Mouse (Mus musculus) hindlimb bud, embryonic 11.5 days (tissue): ENCODE data around the gene Pparg.

Experiments used
- DNase-seq: peaks from one replicate; pipeline ENCODE4 v3.0.0-alpha.2; 2012; ENCODE audit warnings: low read depth, low spot score; ENCODE audit errors: extremely low spot score

Pparg gene

DNA sequence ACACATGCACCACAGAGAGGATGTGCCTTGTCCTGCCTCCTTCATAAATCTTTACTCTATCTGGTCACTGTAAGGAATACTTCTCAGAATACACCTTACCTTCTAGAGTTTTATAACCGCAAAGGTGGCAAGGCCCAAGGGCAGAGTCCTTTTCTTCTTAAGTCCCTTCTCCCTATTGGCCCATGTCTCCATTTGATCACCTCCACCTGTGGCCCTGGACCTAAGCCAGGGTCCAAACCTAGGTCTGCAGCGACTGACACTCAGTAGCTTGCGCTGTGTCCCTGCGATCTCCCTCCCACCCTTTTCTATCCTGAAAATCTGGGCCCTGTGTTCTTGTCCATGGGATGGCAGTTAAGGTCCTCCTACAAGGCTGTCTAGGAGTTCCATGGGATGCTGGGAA, 142.3 kb downstream of the Pparg start:
- no peak for DNase-seq

DNA sequence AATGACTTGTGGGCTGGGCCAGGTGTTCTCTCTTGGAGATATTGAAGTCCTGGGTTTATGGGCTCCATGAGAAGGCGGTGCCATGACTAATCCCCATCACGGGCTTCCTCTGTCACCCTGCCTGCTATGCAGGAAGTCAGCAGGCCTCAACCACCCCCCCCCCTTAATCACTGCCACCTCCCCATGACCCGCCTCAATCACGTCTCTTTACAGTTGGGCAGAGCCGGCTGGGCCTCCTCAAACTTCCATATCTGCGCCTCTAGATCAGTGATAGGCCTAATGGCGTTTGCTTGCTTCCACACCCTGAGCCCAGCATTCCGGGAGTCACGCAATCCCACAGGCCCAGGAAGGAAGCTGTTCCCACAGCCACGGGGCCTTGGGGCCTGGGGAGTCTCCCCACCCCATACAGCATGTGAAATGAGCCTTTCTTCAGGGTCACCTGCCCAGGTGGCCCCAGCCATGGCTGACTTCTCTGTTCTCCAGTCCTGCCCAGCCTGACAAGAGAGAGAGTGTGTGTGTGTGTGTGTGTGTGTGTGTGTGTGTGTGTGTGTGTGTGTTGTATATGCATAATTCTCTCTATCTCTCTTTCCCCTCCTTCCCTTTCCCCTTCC, 142.9 kb downstream of the Pparg start:
- DNase-seq, result no peak

GRCm38 (mm10) chr6:115504160-115504558, 143.4 kb downstream of the Pparg start:
- no peak for DNase-seq

GRCm38 (mm10) chr6:115504915-115505314, 144.2 kb downstream of the Pparg start:
- no peak for DNase-seq

DNA sequence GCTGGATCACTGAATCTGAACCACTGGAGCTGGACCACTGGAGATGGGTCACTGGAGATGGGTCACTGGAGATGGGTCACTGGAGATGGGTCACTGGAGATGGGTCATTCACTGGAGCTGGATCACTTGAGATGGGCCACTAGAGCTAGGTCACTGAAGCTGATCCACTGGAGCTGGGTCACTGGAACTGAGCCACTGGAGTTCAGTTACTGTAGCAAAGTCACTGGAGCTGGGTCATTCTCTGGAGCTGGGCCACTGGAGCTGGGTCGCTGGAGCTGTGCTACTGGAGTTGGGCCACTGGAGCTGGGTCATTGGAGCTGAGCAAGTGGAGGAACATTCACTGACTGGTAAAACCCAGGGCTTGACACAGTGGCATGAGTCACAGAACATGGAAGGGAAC, 145.7 kb downstream of the Pparg start:
- no peak for DNase-seq

DNA sequence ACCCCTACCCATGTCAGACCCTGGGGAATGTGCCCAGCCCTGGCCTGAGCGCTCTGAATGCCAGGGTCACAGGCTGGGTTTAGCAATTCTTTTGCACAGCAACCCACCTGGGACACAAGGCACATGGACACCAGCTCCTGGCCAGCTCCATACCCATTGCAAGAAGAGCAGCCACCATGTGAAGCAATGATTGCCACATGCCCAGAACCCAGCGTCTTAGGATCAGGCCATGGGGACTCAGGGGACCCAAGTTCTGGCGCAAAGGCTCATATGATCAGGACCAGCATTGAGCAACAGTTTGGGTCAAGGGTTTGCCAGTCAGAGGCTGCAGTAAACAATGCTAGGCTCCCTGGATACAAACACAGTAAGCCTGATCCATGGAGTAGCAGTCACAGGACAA, 150.7 kb downstream of the Pparg start:
- DNase-seq, result no peak

- no peak for DNase-seq
Observed at GRCm38 (mm10) chr6:115513207-115513606, 152.5 kb downstream of the Pparg start.

DNA sequence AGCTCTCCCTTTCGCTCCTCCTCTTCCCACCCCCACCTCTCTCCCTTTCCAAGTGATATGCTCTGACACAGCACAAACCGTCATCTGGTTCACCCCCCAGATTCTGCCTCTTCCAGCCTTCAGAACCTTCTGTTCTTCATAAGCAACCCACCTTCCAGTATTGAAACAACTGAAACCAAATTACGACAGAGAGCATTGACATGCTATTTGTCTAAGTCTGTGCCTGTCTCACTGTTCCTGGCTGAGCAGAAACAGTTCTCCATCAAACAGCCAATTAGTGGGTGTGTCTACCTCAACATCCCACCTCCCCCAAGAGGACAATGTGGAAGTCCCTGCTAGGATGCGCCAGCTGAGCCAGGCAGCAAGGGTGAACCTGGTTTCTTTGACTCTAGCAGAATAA, 157.2 kb downstream of the Pparg start:
- no peak for DNase-seq

GRCm38 (mm10) chr6:115518352-115518751, 157.6 kb downstream of the Pparg start:
- DNase-seq, result no peak

DNA sequence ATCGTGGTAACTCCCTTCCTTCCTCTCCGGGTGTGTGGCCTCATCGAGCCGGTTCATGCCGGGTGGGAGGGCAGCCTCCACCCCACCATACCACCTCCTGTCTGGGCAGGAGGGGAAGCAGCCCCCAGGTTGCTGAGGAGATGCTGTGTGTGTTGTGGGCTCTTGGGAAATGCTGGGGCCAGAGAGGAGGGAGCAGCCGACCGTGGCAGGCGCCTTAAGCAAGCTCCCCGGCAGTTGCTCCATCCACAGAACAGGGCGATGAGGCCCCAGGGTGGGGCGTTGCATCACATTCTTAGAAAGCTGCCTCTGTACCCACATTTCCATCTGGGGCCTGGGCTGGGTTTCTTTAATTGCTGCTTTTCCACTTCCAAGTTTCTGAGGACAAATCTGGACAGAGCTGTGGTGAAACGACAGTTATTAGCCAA, 158.5 kb downstream of the Pparg start:
- no peak for DNase-seq

GRCm38 (mm10) chr6:115521923-115522322, 161.2 kb downstream of the Pparg start:
- DNase-seq, result no peak

- no peak for DNase-seq
Observed at GRCm38 (mm10) chr6:115522691-115523146, 162.0 kb downstream of the Pparg start.

- no peak for DNase-seq
Observed at GRCm38 (mm10) chr6:115523201-115523600, 162.4 kb downstream of the Pparg start.

GRCm38 (mm10) chr6:115524449-115524990, 163.8 kb downstream of the Pparg start:
- no peak for DNase-seq

DNA sequence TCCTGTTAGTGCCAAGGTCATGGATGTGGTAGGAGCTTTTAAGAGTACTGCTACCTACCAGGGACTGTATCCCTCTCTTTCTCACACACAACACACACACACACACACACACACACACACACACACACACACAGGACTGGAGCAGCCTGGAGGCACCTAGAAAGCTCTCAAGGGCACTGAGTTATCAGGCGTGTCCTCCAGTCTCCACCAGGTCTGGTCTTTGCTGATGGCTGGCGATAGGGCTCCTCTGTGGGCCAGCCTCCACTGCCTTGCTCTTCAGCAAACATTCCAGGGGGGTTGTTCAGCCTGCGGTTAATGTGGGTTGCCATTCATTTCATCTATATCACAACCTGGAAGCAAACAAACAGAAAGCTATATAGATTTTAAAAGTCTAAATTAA, 166.7 kb downstream of the Pparg start:
- DNase-seq, result no peak

DNA sequence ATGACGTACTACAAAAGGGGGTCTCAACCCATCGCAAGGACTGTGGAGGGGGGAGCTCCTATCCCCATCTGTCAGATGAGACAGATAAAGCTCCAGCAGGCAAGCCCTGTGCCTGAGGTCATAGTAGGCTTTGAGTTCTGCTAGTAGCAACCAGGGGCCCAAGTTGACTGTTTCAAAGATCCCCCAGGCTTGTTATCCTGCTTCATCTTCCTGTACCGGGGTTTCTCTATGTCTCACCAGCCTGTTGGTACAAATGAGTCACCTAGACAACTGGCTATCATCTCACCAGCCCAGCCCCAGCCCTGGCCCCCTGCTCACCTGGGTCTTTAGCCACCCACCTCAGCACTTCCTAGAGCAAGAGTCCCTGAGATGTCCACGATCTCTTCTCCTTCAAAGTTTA, 167.6 kb downstream of the Pparg start:
- no peak for DNase-seq

GRCm38 (mm10) chr6:115534617-115535016, 173.9 kb downstream of the Pparg start:
- DNase-seq, result no peak

- no peak for DNase-seq
Observed at GRCm38 (mm10) chr6:115536169-115536568, 175.4 kb downstream of the Pparg start.

GRCm38 (mm10) chr6:115538645-115539429, 178.1 kb downstream of the Pparg start:
- peak; percentile 74 for DNase-seq
